Mouse (Mus musculus) kidney, adult 2 months (tissue): ENCODE measurements around the gene Adig.

Experiments
- CTCF ChIP-seq: fragments of 200-500 bp; conservative IDR thresholded peaks from 2 replicates; pipeline ENCODE4 v1.5.1; 2011; ENCODE audit warnings: low read depth, mild to moderate bottlenecking, control low read depth, low read length, moderate library complexity, mixed read lengths; ENCODE audit not compliant: insufficient read depth, insufficient read length
- POLR2A ChIP-seq: fragments of 200-500 bp; IDR thresholded peaks from one replicate; pipeline ENCODE4 v1.6.1; 2011; ENCODE audit warnings: low read depth, low read length, control low read depth

DNA sequence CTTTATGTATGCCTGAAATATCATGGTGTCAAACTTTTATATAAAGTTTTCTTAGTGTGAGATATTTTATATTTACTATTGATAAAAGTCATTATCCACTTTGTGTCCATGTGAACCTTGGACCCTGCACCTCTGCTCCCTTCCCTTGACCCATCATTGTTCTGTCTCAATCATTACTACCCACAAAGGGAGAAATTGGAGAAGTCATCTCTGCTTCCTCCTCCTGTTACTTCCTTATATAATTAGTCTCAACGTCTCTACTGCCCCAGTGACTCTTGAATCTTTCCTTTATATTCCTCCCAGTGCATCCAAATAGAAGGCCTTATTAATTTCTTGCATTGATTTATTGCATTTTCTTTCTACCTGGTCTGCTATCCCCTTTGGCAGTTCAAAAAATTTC lies 40.0 kb upstream of the Adig start:
- no peak for TF ChIP-seq CTCF
- TF ChIP-seq POLR2A: no peak
